Mouse (Mus musculus): ENCODE results near the gene Atp11a.

Atp11a gene

DNA sequence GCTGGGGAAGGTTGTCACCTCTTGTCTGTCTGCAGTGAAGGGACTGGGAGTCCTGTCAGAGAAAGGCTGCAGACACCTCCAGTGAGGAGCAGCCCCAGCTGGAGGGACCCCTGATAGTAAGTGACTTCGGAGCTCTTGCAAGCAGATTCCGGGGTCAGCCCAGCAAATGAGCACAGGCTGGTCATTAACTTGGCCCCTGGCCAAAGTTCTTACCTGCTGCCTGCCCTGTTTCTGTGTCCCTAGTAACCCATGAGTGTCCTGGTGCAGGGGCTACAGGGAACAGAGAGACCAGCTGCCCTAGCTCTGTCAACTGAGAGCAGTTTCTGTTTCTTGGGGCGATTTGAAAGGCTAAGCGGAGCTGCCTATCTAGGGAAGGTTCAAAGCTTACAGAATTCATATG is 17.1 kb downstream of the Atp11a start:
- no peak for DNase-seq

GRCm38 (mm10) chr8:12774872-12775298 is 18.1 kb downstream of the Atp11a start:
- no peak for DNase-seq

GRCm38 (mm10) chr8:12775302-12775975 is 18.6 kb downstream of the Atp11a start:
- DNase-seq, result no peak

- no peak for DNase-seq
Measured at GRCm38 (mm10) chr8:12776166-12776565, 19.4 kb downstream of the Atp11a start.

DNA sequence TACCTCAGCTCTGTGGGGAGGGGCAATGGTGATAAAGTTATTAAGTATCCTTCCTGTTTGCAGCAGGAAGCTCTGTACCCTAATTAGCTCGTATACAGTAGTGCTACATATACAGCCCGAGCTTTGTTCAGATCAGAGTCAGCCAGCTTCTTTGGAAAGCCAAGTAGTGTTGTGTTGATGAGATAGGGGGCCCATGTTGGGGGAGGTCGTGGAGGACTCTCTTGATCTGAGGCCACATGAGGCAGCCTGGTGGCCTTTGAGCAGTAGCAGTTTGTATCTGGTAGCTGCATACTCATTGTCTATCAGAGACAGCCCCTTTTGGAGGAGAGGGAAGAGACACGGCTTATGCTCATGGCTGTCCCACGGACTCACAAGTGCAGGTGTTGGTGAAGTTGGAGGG is 20.4 kb downstream of the Atp11a start:
- DNase-seq, result no peak

- no peak for DNase-seq
Measured at GRCm38 (mm10) chr8:12779541-12779940, 22.7 kb downstream of the Atp11a start.

DNA sequence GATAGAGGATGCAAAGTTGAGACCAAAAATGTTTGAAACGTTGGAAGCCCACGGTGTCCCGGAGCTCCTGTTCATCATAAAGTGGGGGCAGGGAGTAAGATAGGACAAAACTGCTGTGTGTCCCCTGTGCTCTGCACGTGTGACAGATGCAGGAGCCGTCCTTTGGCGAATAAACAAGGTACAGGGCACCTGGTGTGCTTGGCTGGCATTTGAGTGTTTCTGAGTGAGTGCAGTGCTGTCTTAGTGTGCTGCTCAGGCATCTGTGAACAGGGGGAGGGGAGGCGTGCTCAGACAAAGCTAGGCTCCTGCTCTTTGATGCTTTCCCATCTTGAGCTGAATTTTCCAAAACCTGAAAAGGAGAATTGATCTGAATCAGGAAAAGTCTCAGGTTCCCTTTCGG is 28.7 kb downstream of the Atp11a start:
- peak; percentile 25 for DNase-seq

DNA sequence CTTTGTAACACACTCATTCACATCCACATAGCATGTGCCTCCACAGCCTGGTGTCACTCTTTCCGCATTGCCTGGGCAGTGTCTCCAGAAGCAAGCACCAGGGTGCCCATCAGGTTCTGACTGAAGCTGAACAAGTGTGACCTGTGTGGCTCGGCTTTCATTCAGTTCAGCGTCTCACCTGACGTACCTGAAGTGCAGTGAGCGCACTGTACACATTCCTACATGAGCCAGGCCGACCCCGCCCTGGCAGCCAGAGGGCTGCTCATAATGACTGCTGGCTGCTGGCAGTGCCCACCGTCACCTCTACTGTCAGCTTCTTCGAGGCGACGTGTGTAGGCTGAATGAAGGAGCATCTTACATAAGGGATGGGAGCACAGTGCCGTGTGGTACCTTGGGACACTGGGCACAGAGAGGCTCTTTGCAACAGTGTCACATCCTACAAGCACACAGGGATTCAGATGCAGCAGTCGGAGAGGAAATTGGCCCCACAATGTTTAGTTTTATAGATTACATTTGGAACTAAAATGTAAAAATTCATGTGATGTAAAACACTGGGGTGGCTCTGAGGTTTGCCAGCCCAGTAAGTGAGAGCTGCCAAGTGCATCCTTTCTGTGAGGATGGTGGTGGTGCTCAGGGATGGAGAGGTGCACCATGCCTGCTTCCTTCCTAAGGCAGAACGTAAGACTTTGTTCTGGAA is 29.6 kb downstream of the Atp11a start:
- no peak for DNase-seq

- no peak for DNase-seq
Measured at GRCm38 (mm10) chr8:12786958-12787301, 30.1 kb downstream of the Atp11a start.

GRCm38 (mm10) chr8:12787427-12787826 is 30.6 kb downstream of the Atp11a start:
- no peak for DNase-seq

DNA sequence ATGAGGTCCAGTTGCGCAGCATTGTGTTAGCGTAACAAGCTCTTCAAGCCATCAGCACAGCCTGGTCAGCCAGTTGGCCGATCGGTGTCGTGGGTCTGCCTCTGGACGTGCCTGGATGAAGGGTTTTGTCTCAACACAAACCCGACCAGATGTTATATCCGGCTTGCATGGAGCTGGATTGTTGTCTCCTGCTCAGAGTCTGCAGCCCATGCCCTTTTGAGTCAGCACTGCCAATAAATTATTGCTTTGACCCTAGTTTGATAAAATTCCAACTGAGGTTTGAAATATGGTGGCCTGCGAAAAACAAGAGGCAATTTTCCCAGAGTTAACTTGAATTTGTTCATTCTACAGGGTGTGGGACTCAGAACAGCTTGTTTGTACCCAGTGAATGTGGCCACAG is 31.9 kb downstream of the Atp11a start:
- DNase-seq, result no peak

GRCm38 (mm10) chr8:12795011-12795671 is 38.3 kb downstream of the Atp11a start:
- no peak for DNase-seq

- no peak for DNase-seq
Measured at GRCm38 (mm10) chr8:12799099-12799498, 42.3 kb downstream of the Atp11a start.

DNA sequence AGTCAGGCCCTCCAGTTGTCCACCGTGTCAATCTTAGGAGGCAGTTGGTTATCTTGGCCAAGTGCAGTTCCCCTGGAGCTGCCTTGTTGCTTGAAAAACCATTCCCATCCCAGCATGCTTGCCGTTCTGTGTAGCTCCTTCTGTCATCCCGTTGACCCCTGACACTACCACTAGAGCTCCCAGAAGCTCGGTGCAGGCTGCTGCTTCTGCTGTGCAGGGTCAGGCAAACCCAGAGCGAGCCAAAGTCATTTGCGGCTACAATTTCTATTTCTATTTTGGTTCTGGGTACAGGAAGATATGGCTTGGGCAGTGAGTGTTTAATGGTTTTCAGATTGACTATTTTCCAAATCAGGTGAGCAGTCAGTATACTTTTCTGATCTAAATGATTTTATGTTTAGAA is 43.0 kb downstream of the Atp11a start:
- DNase-seq, result no peak

- no peak for DNase-seq
Measured at GRCm38 (mm10) chr8:12800246-12800645, 43.4 kb downstream of the Atp11a start.

- DNase-seq, result no peak
Measured at GRCm38 (mm10) chr8:12801586-12801985, 44.8 kb downstream of the Atp11a start.

- DNase-seq, result no peak
Measured at GRCm38 (mm10) chr8:12803121-12803520, 46.3 kb downstream of the Atp11a start.

DNA sequence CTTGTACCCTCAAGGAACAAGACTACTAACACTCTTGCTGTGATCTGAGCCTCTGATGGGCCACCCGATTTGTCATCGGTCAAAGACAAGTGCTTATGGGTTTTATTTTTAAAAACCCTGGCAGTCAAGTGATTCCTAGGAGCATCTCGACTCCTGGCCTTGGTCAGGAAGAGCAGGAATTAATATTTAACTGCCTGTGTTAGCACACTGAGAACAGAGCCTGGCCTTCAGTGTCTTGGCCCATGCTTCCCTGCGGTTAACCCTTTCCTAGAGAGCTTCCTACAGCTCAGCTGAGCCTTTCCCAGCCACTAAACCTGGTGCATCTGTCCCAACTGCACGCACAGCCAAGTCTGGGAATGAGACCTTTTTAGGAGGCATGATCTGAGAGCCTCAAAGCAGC is 48.1 kb downstream of the Atp11a start:
- DNase-seq, result no peak

- DNase-seq, result no peak
Measured at GRCm38 (mm10) chr8:12805569-12805968, 48.8 kb downstream of the Atp11a start.

- no peak for DNase-seq
Measured at GRCm38 (mm10) chr8:12808018-12808417, 51.2 kb downstream of the Atp11a start.

DNA sequence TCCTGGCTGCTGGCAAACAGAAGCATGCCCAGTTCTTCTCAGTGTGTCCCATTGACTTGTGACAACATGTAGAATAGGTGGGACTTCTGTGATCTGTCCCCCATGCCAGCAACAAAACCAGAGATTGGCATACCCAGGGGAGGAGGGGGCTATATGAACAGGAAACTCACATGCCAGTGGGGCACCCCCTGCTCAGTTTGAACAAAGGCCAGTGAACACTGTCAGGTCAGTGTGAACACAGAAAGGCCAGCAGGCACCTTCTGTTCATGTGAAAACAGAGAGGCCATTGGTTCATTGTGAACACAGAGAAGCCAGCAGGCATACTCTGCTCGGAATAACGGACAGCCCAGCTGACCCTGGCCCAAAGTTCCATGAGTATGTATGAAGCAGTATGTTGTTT is 52.7 kb downstream of the Atp11a start:
- DNase-seq, result no peak

GRCm38 (mm10) chr8:12811231-12811630 is 54.4 kb downstream of the Atp11a start:
- no peak for DNase-seq

- DNase-seq, result no peak
Measured at GRCm38 (mm10) chr8:12816412-12816811, 59.6 kb downstream of the Atp11a start.

DNA sequence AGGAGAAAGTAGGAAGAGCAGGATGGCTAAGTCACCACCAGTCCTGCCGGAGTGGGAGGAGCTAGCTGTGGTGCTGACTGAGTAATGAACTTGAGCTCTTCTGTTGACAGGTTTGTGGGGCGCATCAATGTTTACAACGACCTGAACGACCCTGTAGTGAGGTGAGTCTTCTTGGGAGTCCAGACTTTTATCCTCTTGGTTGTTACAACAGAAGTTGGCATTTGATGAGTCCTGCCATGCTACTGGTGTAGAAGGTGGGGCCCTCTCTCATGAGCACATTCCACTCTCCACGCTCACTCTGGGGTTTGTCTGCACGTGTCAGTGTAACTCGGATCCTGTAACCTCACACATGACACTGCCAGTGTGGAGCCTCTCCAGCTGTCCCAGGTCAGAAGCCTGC is 66.1 kb downstream of the Atp11a start:
- no peak for DNase-seq

Measured in layer of hippocampus, adult 9-11 months (tissue).